Mouse (Mus musculus) cerebellum, postnatal 14 days (tissue): ENCODE measurements at regions not wholly inside any gene's neighbourhood (a gene's known extent, or its start where the extent isn't known, plus 50 kb on each side); places are given as distances from the start of the nearest gene placed in this dataset.

ENCODE experiments used
- DNase-seq, 2 experiments: peaks; one replicate each; pipeline ENCODE4 v3.0.0; 2021; ENCODE audit warnings: mixed read lengths in 2 of 2

- DNase-seq: no peak
These were observed 200.8 kb downstream of the Fscb start for GRCm38 (mm10) chr12:64273730-64274129.

- DNase-seq: no peak
These were observed 208.4 kb downstream of the Fscb start for GRCm38 (mm10) chr12:64266130-64266529.

- DNase-seq: no peak
These were observed 219.5 kb downstream of the Fscb start for GRCm38 (mm10) chr12:64255016-64255415.

DNA sequence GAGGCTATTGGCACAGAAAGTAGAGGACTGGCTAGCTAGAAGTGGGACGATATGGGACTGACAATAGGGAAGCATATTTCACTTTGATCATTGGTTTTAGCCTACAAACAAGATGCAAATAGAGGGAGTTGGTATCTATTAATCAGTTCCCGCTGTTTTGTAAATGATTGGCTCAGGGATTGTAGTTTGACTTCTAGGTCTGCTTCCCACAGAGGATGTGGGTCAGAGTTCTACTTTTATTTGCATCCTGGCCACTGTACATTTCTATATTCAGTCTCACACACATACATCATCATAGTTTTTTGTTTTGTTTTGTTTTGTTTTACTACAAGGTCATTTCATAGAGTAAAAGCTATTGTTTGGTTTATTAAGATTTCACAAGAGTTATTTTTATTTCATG lies 224.5 kb downstream of the Fscb start:
- no peak for DNase-seq

- peak; percentile 25 to 36 for DNase-seq
These were observed 244.9 kb downstream of the Fscb start for GRCm38 (mm10) chr12:64229510-64230078.

DNA sequence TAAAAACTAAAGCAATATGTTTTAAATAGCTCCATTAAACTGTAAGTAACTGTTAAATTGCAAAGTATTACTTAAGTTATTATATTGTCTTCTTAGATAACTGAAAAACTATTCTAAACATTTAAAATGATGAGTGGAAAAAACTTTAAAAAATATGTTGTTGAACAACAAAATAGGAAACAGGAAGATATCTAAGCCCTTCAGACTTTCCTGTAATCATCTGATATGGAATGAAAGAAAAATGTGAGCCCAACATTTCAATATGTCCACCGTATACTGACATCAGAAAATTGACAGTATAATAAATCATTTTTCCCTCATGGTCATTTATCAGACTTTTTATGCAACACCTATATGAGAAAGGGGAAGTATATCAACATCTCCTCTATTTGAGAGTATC lies 258.1 kb downstream of the Fscb start:
- no peak for DNase-seq

GRCm38 (mm10) chr12:64198385-64198784 lies 276.1 kb downstream of the Fscb start:
- DNase-seq: no peak
